Mouse (Mus musculus): ENCODE data around the gene Cdkn2d. TPM values are rescaled to one million over a fixed set of nuclear protein-coding genes. Genes with fewer than 3 reads are reported as not detected.
"Not testable (repeated sequence)": the region's sequence is repeated elsewhere in the genome, so short reads cannot be mapped to it uniquely, and the experiment has no call there.

Cdkn2d gene
- 10 to 100 TPM in 1 of 2 experiments, 1 to 10 TPM in 1; 6.0 to 20.3 TPM for total RNA-seq (2021)
- polyA plus RNA-seq (2012; rRNA removed): 36.0 and 42.9 TPM in 2 replicates
- long read RNA-seq, transcript Cdkn2d-203 (2 exons, 1,423 nt): major isoform, 32 of 35 reads
- long read RNA-seq, partial matches to known transcripts: 0 of 35 reads
- long read RNA-seq, other reads (novel, unspliced or antisense): 2 of 35 reads

DNA sequence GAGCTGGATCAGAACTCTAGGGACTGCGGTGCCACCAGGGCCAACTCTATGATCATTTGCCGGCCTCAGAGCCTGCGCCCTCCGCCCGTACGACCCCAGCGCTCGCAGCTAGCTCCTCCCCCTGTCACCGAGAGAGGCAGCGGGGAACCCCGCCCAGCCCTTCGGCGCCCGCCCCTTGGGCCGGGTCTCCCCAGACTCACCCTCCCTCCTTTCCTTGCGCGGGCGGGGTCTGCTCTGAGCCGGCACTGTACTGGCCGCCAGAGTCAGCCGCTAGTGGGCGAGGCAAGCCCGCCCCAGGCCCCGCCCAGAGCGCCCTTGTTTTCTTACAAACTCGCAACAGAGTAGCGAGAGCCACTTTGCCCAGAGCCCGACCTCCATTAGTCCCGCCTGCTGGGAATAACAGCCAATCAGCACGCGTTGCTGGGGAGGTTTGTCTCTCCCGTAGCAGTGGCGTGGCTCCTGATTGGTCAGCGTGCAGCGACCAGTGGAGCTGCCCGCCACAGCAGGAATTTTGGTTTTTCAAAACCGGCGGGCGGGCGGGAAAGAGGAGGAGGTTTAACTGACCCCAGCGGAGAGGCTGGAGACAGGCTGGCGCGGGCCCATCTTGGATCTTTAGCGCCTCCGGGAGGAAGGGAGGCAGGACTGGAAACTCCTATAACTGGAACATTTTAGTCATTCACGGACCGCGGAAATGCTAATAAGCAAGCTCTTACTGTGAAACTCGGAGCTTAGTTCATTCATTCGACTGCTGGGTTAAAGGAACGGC, at the start of gene Cdkn2d:
Gene Cdkn2d, minus strand, starts transcription at position 386 of the 766 bp plus-strand sequence.
- DNase-seq: peak; percentile 100

DNA sequence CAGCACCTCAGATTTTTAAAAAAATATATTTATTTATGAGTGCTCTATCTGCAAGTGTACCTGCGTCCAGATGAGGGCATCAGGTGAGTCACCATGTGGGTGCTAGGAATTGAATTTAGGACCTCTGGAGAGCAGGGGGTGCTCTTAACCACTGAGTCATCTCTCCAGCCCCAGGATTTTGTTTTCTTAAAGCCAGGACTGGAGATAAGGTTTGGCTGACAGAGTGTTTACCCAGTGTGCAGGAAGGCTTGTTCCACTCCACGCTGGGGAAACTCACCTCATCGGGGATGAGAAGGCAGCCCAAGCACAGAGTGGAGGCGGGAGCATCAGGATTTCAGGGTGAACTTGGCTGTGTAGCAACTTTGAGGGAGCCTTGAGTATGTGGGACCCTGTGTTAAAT, 49.2 kb upstream of the Cdkn2d start:
- DNase-seq: no peak

DNA sequence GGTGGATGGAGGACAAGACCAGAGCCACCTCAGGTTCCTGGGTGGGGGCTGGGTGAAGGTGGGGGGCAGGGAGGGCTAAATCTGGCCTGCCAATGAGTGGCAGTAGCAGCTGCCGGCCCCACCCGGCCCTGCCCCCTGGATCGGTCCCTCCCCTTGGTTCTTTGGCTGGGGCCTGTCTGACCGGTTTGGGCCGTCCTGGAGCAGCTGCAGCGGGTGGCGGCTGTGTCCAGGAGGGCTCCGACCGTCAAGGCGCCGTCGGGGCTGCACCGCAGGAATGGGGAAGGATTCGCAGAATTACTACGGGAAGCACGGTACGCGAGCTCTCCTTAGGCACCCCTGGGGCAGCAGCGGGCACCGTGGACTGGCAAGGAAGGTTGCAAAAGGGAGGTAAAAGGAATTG, 46.4 kb upstream of the Cdkn2d start:
- no peak for DNase-seq

DNA sequence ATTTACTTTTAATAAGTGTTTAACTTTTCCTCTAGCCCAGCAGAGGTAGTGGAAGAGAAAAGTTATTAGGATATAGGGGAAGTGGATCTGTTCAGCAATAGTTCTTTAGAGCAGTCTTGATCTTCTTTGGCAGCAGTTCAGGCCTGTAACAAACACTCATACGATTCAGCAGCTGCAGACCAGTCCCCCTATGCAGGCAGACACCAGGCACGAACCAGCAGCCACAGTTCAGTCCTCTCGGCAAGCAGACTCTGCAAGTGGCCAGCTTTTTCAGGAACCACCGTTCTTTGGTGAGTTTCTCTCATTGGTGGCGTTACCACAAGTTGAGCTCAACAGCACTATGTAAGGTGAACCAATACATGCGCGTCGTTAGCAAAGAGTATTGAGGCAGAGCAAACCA, 45.3 kb upstream of the Cdkn2d start:
- DNase-seq: no peak

DNA sequence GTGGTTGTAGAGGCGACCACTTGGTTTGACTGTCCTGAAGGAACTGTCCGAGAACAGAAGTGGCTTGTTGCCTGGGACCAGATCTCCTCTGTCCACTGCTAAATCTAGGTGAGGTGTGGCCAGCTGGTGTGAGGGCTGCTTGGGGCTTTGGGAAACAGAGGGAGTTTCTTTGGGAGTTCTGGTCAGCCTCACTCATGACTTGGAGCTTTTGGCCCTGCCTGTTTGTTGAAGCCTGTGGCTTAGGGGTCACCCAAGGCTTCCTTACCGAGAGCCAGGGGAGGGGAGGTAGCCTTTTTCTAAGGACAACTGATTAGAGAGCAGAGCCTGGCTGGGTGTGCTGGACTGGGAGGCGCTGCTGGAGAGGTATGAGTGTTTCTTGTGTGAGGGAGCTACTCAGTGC, 44.2 kb upstream of the Cdkn2d start:
- DNase-seq: no peak

DNA sequence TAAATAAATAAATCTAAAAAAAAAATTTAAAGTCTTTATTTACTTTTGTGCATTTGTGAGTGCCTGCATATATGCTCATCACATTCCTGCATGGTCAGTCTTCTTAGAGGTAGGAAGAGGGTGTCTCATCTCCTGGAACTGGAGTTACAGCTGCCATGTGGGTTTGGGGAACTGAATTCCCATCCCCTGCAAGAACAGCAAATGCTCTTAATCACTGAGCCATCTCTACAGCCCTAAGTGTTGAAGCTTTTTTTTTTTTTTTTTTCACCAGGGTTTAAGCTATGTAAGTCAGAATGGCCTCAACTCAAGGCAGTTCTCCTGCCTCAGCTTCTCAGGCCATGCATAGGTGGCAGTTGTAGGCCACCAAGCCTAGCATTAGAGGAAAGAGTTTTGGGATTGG, 43.5 kb upstream of the Cdkn2d start:
- DNase-seq: no peak

DNA sequence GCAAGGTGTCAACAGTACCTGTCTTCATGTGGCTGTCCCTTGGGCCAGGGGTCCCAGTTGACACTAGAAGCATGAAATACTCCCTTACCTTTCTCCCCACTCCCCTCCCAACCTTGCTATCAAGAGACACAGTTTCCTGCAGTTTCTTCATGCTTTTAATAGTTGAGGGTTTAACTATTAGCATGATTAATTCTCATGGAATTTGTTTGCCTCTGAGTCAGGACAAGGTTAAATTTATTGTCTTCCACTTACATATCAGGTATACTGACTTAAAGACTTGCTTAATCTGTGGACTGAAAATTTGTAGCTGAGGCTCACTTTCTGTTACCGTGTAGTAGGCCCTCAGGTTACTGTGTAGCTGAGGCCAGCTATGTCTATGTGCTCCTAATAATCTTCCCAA, 42.3 kb upstream of the Cdkn2d start:
- no peak for DNase-seq

DNA sequence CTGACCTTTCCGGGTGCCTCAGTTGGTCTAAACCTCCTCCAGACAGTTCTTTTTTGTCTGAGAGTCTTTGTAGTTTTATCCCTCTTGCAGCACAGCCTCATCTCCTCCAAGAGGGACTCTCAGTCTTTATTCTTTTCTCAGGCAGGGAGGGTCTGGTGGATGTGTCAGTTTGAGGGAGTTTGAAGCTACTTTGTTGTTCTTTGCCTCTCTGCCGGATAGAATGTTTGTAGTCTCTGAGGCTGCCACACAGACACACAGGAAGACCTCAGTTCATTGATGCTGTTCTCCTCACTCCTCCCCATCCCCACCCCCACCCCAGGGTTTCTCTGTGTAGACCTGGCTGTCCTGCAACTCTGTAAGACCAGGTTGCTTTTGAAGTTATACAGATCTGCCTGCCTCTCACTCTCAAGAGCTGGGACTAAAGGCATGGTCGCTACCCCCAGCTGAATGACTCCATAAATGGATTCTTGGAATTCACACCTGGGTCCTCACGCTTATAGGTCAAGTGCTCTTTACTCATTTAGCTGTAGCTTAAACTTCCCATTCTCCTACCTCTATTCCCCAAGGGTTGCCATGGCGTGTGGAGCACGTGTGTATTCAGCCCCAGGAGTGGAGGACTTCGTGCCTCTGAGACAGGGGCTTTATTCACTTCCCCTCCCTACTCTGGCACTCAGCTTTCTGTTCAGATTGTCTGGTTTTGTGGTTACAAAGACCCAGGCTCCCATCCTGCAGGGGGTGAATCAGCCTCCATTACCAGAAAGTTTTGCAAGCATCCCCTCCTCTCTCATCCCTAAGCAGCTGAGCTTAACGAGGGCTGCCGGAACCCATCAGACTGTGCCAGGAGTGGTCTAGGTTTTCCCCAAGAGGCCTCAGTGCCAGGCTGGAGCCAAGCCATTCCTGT, 41.2 kb upstream of the Cdkn2d start:
- no peak for DNase-seq

DNA sequence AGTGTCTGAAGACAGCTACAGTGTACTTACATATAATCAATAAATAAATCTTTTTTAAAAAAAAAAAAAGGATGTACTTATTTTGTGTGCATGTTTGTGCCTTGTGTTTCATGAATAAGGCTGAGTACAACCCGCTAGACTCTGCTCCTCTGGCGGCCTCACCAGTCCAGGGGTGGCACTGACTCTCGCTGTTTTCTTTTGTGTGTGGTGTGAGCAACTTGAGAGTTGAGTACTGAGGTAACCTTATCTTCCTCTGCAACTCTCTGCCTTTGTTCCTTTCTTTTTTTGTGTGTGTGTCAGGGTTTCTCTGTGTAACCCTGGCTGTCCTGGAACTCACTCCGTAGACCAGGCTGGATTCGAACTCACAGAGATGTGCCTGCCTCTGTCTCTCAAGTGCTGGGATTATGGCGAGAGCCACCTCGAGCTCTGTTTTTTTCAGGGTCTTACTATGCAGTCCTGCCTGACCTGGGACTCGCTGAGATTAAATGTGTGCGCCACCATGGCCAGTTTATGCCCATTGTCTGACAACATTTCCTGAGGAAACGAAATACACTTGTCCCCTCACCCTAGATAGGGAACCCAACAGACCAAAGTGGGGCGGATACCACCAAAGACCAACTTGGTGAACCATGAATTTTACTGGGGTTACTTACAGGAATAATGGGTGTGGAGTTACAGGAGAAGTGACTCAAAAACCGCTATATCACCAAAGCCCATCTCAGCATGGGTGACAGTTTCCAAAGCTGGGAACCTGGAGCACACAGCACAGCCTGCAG, 40.3 kb upstream of the Cdkn2d start:
- no peak for DNase-seq

DNA sequence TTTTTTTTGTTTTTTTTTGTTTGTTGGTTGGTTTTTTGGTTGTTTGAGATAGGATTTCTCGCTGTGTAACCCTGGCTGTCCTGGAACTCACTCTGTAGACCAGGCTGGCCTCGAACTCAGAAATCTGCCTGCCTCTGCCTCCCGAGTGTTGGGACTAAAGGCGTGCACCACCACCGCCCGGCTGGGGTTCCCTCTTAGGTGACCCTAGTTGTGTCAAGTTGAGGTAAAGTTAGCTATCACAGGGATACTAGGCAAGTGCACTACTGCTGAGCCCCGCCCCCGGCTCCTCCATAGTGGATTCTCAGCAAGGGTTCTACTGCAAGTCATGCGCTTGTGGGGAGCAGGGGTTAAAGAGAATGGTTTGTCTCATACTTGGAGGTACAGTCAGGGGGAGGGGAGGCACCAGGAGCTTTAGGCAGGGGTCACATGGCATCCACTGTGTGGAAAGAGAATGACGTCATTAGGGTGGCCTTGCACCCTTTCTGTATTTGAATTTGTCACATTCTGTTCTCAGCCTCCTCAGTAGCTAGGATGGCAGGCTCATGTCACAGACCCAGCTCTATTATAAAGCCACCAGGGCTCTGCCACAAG, 38.6 kb upstream of the Cdkn2d start:
- DNase-seq: peak; percentile 47

DNA sequence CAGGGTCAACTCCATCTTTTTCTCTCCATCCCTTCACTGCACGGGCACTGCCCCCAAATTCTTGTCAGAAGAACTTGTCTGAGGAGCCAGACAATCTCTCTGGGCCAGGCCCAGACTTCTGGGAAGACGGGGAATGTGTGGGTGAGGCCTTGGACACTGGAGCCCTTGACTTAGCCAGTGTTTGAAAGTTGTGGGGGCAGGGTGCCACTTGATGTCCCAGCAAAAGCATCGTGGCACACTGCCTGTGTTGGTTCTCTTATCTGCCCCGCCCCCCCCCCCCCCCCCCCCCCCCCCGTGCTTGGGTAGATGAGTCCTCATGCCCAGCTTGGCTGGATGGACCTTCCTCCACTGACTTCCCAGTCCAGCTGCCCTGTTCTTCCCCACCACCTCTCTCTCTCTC, 37.8 kb upstream of the Cdkn2d start:
- peak; percentile 35 for DNase-seq

DNA sequence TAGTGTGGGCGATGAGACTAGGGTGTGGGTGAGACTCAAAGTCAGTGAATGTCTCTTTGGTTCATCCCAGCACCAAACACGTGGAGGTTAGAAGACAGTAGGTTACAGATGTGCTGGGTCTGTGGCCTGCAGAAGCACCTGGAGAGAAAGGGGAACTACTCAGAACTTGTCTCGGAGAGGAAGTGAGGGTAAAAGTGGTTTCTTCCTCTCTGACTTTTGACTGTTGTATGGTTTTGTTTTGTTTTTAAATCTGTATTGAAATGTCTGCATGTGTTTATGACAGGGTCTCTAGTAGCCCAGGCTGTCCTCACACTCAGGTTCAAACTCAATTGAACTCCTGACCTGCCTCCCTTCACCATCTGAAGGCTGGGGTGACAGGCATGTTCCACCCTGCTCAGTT, 36.8 kb upstream of the Cdkn2d start:
- DNase-seq: no peak

DNA sequence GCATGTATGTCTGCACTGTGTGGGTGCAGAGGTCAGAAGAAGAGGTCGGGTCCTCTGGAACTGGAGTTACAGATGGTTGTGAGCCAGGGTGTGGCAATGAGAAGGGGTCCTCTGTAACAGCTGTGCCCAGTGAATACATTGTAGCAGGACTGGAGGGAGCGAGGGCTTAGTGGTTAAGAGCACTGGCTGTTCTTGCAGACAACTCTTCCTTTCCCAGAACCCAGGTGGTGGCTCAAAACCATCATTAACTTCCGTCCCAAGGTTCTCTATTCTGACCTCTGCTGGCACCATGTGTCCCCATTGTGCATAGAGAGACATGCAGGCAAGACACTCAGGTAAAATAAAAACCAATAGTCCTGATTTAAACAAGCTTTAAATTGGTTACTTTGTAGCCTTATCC, 36.4 kb upstream of the Cdkn2d start:
- DNase-seq: no peak

DNA sequence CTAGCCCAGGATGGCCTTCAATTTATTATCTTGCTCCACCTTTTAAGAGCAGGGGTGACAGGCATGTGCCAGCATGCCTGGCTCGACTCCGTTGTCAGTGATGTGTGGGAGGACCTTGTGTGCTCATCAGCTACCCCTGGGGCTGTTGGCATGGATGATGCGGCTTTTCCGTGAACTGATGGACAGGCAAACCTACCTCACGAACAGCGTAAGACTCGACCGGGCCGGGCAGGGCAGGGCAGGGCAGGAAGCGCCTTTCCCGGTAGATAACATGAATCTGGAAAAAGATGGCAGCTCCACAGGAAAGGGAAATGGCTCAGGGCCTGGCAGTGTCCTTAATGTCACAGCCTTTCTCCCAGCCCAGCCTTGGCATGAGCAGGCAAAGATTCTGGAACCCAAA, 33.1 kb upstream of the Cdkn2d start:
- DNase-seq: peak; percentile 35

DNA sequence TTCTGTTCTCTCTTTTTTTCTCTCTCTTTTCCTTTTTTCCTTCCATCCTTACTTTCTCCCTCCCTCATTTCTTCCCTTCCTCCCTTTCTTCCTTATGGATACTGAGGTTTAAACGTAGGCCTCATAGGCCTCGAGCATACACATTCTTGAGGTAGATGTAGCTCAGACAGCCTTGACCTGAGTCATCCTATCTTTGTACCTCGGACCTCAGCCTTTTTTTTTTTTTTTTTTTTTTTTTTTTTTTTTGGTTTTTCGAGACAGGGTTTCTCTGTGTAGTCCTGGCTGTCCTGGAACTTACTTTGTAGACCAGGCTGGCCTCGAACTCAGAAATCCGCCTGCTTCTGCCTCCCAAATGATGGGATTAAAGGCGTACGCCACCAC, 31.7 kb upstream of the Cdkn2d start:
- DNase-seq: not testable (repeated sequence)

DNA sequence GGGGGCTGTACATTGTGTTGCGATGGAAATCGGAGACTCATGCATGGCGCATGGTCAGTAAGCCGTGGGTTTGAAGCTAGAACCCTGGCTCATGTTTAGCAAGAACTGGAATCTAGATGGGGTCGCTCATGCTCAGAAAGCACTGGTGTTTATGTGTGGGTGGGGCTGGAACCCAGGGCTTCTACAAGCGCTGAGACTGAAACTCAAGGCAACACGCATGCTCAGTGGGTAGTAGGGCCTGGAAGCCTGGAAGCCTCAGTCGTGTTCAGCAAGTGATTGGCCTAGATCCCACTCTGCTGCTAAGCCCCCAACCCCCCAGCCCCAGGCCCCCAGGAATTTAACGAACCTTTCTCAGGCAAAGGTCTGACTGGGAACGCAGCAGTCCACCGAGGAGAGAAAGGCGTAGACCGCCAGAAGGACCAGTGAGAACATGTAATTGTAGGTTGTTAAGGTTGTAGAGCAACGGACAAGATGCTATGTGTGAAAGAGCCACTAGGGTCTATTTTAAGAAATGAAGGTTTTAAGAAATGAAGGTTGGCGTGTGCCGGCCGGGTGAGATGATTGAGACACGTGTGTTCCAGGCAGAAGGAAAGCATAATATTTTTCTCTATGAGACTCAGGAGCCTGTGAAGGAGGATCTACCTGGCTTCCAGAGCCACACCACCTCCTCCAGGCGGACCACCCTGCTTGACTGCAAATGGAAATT, 31.2 kb upstream of the Cdkn2d start:
- no peak for DNase-seq

DNA sequence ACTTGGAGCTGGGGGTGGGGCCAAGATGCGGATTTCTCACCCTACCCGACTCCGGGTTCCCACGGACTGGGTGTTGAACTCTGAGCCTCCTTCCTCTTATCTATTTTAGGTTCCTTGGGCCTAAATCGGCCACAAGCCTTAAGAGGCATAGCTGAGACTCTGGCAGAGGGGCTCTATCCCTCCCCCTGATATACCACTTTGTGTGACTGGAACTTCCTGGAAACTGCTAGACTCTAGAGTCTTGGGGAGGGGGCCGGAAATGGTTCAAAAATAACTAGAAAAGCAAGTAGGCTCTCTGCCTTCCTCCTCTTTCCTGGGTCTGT, 30.3 kb upstream of the Cdkn2d start:
- peak; percentile 43 for DNase-seq

DNA sequence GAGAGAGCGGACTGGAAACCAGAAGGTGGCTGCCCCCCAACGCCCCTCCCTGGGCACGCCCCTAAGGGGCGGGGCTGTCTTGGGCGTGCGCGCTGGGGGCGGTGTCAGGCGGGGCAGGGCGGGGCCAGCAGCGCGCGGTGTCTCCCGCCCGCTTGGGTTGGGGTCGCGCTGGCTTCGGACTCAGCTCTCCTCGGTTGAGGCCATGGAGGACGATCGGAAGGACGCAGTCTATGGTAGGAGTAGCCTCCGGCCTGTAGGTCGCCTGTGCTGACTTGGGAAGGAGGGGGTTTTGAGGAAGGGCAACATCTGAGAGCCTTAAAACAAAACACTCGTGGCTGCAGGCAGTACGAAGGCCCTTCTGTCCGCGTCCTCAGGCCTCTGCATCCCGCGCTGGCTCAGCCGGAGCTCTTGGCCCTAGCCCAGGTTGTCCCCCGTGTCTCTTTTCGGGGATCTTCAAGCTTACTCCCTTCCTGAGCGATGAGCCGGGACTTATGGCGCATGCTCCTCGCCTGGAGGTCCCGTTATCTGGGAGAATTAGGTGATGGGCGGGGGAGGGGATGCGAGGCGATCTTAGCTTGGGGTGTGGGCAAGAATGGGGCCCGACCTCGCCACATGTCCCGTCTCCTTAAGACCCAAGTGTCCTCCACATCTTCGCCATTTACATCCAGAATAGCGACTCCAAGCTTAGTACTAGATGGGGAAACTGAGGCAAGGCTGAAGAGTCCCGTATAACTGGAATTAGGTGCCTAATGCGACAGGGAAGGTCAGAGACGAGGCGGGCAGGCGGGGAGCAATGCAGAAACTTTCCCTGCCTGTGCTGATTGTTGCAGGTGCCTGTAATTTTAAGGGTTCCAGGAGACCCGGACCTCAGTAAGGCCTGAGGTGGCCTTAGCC, 29.7 kb upstream of the Cdkn2d start, which contains the start of gene Slc44a2:
Gene Slc44a2, plus strand, starts transcription at position 80 of the 894 bp plus-strand sequence.
- peak; percentile 94 for DNase-seq

DNA sequence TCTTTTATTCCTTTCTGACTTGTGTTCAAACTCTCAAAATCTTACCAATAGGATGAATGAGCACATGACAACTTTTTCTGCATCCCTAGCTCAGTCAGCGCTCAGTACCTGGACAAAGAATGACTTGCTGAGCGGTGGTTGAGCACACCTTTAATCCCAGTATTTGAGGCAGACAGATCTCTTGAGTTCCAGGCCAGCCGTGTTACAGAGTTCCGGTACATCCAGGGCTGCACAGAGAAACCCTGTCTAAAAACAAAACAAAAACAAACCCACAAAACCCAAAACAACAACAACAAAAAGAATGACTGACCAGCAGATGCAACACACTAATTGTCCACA, 29.0 kb upstream of the Cdkn2d start:
- no peak for DNase-seq

DNA sequence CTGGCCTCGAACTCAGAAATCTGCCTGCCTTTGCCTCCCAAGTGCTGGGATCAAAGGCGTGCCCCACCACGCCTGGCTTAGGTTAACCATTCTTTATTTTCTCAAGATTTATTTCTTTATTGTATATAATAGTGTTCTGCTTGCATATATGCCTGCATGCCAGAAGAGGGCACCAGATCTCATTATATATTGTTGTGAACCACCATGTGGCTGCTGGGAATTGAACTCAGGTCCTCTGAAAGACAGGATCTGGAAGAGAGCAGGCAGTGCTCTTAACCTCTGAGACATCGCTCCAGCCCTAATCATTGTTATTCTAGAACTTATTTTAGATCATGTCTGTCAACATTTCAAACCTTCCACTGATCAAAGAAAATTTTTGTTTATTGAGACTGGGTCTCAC, 28.3 kb upstream of the Cdkn2d start:
- no peak for DNase-seq
